Mouse (Mus musculus) frontal cortex, postnatal 25 days (tissue): ENCODE results near the gene Ak8.

Experiments used
- DNase-seq, 2 experiments: peaks; one replicate each; pipeline ENCODE4 v3.0.0; 2022; ENCODE audit warnings: low spot score in 2 of 2

Ak8 gene

GRCm38 (mm10) chr2:28730676-28731075 is 30.7 kb downstream of the Ak8 start:
- DNase-seq, result no peak

DNA sequence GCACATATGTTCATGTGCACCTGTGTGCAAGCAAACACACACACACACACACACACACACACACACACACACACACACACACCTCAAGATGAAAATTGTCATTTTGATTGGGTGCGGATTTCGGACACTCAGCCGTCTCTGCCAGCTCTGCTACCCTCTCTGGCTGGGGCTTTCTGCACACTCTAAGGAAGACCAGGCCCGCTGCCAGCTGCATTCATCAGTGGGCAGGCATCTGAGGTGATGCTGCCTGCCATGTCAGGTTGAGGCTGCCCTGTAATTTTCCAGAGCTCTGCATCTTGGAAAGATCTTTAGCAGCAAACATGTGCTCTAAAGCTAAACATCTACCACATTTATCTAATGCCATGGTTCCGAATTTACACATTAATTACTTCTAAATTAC is 37.1 kb downstream of the Ak8 start:
- DNase-seq, result no peak

GRCm38 (mm10) chr2:28740159-28740558 is 40.2 kb downstream of the Ak8 start:
- no peak for DNase-seq

DNA sequence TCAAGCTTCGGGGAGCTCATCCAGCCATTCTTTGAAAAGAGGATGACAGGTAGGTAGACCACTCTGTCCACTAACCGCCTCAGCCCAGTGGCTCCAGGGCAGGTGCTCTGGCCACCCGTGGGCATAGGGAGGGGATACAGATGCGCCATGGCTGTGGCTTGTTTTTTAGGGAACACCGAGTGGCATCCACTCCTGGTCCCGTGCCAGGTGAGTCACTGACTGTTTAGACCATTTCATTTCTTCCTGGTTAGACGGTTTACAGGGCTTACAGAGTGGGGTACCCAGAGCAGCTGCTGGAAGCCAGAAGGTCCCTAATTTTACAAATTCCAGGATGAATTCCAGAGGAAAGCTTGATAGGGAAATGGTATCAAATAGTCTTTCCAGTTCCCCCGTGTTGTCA is 42.7 kb downstream of the Ak8 start:
- DNase-seq, result no peak

- no peak for DNase-seq
These were observed 46.8 kb downstream of the Ak8 start for GRCm38 (mm10) chr2:28746682-28747332.

GRCm38 (mm10) chr2:28747705-28748104 is 47.7 kb downstream of the Ak8 start:
- no peak for DNase-seq

DNA sequence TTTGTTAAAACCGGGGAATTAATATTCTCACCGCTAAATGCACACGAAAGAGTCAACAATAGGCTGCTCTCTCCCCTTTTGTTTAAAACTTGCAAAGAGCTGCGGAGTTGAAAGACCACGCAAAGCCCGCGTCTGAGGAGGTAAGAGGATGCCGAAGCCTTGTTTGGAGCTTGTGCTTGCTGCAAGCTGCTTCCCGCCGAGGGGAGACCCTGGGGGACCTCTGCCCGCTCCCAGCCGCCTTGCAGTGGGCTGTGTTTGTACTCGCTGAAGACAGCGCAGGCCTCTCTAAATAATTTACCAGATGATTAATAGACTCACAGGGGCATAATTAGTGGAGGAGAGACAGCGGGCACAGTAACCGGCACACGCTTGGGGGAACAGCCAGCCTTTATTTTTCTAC is 51.2 kb downstream of the Ak8 start:
- DNase-seq, result no peak

DNA sequence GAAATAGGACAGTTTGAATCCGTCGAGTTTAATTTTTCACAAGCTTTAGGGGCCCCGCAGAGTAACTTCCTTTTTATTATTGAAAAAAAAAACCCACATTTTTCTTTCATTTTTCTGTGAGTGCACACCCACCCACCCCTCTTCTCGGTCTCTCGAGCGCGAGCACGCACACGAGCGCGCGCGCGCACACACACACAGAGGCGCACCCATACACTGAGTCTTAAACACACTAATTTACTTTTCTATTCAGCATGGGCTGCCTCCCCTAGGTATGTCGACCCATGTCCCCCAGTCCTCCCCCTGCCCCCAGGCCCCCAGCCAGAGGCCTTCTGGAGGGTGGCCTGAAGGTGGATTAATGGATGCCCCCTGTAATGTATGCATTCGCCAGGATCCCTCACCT is 51.7 kb downstream of the Ak8 start:
- no peak for DNase-seq

GRCm38 (mm10) chr2:28752388-28752787 is 52.4 kb downstream of the Ak8 start:
- DNase-seq, result no peak

GRCm38 (mm10) chr2:28755451-28755850 is 55.5 kb downstream of the Ak8 start:
- DNase-seq, result peak; percentile 75 to 82

DNA sequence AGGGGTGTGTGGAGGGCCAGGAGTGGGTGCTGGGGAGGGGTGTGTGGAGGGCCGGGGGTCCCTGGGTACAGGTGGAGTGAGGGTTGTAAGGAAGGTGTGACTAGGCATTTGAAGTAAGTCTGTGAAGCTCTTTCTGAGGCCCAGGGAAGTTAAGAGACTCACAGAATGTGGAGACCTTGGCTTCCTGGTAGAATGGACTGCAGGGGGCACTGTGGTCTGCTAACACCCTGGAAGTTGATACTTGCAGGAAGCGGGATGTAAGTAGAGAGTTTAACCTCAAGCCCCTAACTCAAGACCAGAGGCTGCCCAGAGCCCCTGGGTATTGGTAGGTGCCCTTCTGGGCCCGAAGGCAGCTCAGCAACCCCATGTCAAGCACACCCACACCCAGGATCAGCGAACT is 56.2 kb downstream of the Ak8 start:
- peak; percentile 19 to 22 for DNase-seq

DNA sequence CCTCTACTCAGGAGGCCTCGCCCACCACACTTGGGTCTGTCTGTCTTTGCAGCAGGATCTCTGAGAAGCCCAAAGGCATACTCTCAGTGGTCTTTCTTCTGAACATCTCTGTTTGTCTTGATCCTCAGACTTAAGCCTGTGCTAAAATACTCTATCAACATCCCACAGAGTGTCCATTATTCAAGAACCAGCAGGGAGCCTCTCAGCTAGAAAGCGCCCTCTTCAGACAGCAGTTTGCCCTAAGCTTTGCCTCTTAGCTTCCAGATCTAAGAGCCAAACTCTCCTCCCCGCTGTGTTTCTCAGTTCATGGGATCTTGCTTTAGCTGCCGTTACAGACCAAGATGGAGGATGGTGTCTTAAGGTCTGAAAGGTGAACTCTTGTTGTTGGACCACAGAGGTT is 59.5 kb downstream of the Ak8 start:
- DNase-seq, result no peak

DNA sequence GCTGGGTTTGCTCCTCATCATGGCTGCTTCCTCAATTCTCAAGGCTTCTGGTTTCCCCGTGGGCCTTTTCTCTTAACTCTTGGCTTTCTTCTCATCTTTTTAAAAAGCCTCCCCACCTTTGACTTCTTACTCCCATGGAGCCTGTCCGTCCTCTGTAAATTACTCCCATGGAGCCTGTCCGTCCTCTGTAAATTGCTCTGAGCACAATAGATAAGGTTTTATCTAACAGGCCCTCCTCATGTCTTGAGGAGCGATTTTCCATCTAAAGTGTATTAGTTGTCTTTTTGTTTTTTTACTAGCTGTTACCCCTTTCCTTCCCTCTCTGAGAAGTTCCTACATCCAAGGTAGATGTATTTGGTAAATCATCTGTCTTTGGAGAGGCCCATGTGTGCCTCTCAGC is 66.6 kb downstream of the Ak8 start:
- no peak for DNase-seq

DNA sequence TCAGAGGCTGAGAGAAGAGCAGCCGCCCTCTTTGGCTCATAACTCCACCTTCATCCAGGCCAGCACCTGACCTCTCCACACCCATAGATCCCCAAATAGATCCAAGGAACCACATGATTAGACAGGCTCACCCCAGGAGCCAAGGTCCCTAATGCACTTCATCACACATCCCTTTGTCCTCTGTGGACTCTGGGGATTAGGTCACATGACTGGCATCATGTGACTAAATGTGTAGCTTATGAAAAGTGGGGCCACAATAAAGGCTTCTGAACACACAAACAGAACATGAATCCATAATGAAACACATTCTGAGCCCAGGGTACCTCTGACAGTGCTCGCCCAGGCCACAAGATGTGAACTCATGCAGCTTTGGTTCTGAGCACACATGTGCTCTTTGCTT is 67.1 kb downstream of the Ak8 start:
- no peak for DNase-seq

GRCm38 (mm10) chr2:28770697-28771096 is 70.7 kb downstream of the Ak8 start:
- no peak for DNase-seq

- no peak for DNase-seq
These were observed 74.1 kb downstream of the Ak8 start for GRCm38 (mm10) chr2:28774073-28774472.

GRCm38 (mm10) chr2:28776728-28777127 is 76.8 kb downstream of the Ak8 start:
- DNase-seq, result no peak

DNA sequence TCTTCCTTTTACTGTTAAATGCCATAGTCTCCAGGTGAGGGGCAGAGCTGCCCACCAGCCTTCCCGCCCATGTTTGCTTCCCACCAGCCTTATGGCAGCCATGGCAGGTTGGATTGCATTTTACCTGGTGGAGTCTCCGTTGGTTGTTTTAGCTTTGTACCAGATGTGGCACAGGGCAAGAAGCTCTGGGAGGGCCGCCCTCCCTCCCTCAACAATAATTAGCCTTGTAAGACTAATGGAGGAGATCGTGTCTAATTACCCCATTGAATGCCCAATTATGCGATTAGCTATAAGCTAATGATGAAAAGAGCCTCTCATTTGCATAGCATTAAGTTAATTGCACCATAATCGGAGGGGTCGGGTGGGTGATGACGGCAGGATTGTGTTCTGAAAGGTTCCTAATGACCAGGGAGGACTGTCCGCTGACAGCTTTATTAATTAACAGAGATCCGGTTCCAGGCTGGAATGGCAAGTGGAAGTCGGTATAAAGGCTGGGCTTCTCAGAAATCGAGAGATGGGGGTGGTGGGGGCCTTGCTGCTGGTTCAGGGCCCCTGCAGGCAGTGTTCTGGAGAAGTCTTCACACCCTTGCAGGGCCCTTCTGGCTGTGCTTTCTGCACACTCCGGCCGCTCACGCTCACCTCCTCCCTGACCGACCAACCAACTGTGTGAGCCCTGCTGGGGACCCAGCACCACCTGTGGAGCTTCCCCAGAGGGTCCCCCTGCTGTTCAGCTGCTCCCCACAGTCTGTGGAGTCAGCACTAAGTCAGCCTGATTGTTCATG is 80.2 kb downstream of the Ak8 start:
- DNase-seq, result no peak

GRCm38 (mm10) chr2:28781310-28781709 is 81.3 kb downstream of the Ak8 start:
- DNase-seq, result no peak

GRCm38 (mm10) chr2:28786355-28787066 is 86.5 kb downstream of the Ak8 start:
- DNase-seq, result no peak

GRCm38 (mm10) chr2:28787067-28787619 is 87.2 kb downstream of the Ak8 start:
- no peak for DNase-seq

DNA sequence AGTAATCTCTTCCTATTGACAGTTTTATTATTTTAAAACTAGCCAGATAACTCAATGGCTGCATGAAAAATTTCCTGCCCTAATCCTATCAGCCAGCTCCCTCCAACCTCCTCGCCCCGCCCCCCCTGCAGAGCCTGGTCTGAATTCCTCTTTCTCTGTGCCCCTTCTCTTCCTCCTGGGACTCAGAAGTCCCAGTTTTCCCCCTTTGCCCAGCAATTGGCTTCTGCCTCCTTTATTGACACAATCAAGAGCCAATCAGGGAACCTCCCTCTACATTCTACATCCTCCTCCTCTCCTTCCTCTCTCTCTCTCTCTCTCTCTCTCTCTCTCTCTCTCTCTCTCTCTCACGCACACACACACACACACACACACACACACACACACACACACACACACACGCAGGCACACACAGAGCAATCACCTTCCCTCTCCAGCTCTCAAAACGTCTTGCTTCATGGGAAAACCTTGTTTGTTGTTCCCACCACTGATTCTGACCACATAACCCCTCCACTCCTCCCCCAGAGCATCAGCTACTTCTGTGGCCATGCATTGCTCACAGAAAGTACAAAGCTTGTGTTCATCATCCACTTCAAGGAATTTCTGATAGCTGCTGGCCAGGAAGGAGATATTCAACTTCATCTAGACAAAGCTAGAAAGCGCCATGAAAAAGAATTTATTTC is 93.1 kb downstream of the Ak8 start:
- DNase-seq, result no peak
